8 mouse cellular contexts compared by ENCODE assay signal in genomic region chr19:24166516-24167091, GRCm38 (mm10). TPM values are rescaled to one million over a fixed set of nuclear protein-coding genes. Genes with fewer than 3 reads are reported as not detected.
A peak's percentile ranks its signal among the peaks of the same experiment; 100 is the strongest.
DNase-seq lines count a peak whose midpoint lies in the region; ATAC-seq lines count a peak whose summit lies in the region.

No protein-coding gene starts in this region.

- intact Hi-C loops in heart, postnatal 36 days (cut with DNase I): no loop called here

- no peaks in the 10 kb centered on the region for H3K36me3 ChIP-seq in embryonic facial prominence, embryonic 11.5 days (replicated peaks; ENCODE audit: control insufficient read depth, insufficient read depth, low read depth, low read length)
- H3K36me3 ChIP-seq in limb, embryonic 10.5 days: no peaks in the 10 kb centered on the region
- no peaks in the 10 kb centered on the region for H3K36me3 ChIP-seq in midbrain, embryonic 11.5 days (ENCODE audit: control insufficient read depth, insufficient read depth, low read length)

- no peaks in the 10 kb centered on the region for H3K4me1 ChIP-seq in embryonic facial prominence, embryonic 11.5 days (ENCODE audit: control insufficient read depth, insufficient read depth, low read length)
- H3K4me1 ChIP-seq in limb, embryonic 10.5 days: peaks cover 51% of the 10 kb centered on the region
- peaks cover 8% of the 10 kb centered on the region; the same call in 1 of the 2 replicates for H3K4me1 ChIP-seq in midbrain, embryonic 11.5 days (ENCODE audit: control insufficient read depth, insufficient read depth, low read length)

- H3K9ac ChIP-seq in embryonic facial prominence, embryonic 11.5 days (replicated peaks; ENCODE audit: low read length): no peak overlapping the region
- H3K9ac ChIP-seq in midbrain, embryonic 11.5 days (ENCODE audit: low read length): no peak overlapping the region

- H3K27me3 ChIP-seq in embryonic facial prominence, embryonic 11.5 days (ENCODE audit: control insufficient read depth, insufficient read depth, low read length): no peaks in the 10 kb centered on the region
- no peaks in the 10 kb centered on the region for H3K27me3 ChIP-seq in limb, embryonic 10.5 days (ENCODE audit: low read depth, poor library complexity, severe bottlenecking)
- H3K27me3 ChIP-seq in midbrain, embryonic 11.5 days (ENCODE audit: control insufficient read depth, insufficient read depth, low read length): no peaks in the 10 kb centered on the region

- peak overlapping the region; percentile 1; the same call in 1 of the 2 replicates for H3K4me2 ChIP-seq in embryonic facial prominence, embryonic 11.5 days (ENCODE audit: low read depth, low read length)
- peak overlapping the region; percentile 6; the same call in 1 of the 2 replicates for H3K4me2 ChIP-seq in midbrain, embryonic 11.5 days

- ATAC-seq in embryonic facial prominence, embryonic 11.5 days (replicated peaks; ENCODE audit: insufficient number of reproducible peaks, low FRiP score, low TSS enrichment, low read depth): no peak
- no peak for ATAC-seq in midbrain, embryonic 11.5 days (ENCODE audit: low FRiP score)
- ATAC-seq in erythroid progenitor cell, adult 5-6 weeks (replicated peaks; ENCODE audit: low FRiP score, poor library complexity, severe bottlenecking): no peak

- no peaks in the 10 kb centered on the region for H3K9me3 ChIP-seq in embryonic facial prominence, embryonic 11.5 days (replicated peaks; ENCODE audit: control insufficient read depth, low read length)
- no peaks in the 10 kb centered on the region for H3K9me3 ChIP-seq in limb, embryonic 10.5 days (replicated peaks)
- H3K9me3 ChIP-seq in midbrain, embryonic 11.5 days (ENCODE audit: control insufficient read depth, low read length): no peaks in the 10 kb centered on the region

- no peak overlapping the region for H3K4me3 ChIP-seq in embryonic facial prominence, embryonic 11.5 days (ENCODE audit: low read depth, low read length)
- peak overlapping the region; percentile 16; the same call in 1 of the 2 replicates for H3K4me3 ChIP-seq in limb, embryonic 10.5 days
- H3K4me3 ChIP-seq in midbrain, embryonic 11.5 days (ENCODE audit: low read depth, low read length): no peak overlapping the region

- H3K27ac ChIP-seq in embryonic facial prominence, embryonic 11.5 days (replicated peaks; ENCODE audit: low read depth, low read length): no peak overlapping the region
- peak overlapping the region; percentile 62 for H3K27ac ChIP-seq in limb, embryonic 10.5 days
- no peak overlapping the region for H3K27ac ChIP-seq in midbrain, embryonic 11.5 days (ENCODE audit: low read depth, low read length)

- DNase-seq in layer of hippocampus, adult 11-12 months (ENCODE audit: low spot score): peak; percentile 26
- no peak for DNase-seq in layer of hippocampus, adult 9-10 months (ENCODE audit: low spot score)
- peak; percentile 43 for DNase-seq in embryonic facial prominence, embryonic 11.5 days (ENCODE audit: low spot score)
- peak; percentile 47 to 53 for DNase-seq in heart, postnatal 36 days
- DNase-seq in limb, embryonic 10.5 days (ENCODE audit: low spot score): peak; percentile 49
- DNase-seq in midbrain, embryonic 11.5 days (ENCODE audit: low spot score, missing footprints): no peak
- DNase-seq in testis, postnatal 14 days (ENCODE audit: low spot score): peak; percentile 32

- 12% methylated on average over 17 of the region's 17 CpGs for WGBS in embryonic facial prominence, embryonic 11.5 days
- 21% methylated on average over 17 of the region's 17 CpGs for WGBS in limb, embryonic 10.5 days
- WGBS in midbrain, embryonic 11.5 days: 13% methylated on average over 17 of the region's 17 CpGs

RNA-seq across cellular contexts. Expression of gene Tjp2, which starts 58.2 kb away (rescaled TPM):
- 22.4 and 24.5 TPM in 2 replicates for polyA plus RNA-seq in embryonic facial prominence, embryonic 11.5 days (2014; fragmentation: Nextera tagmentation; extraction: Ambion mirVana)
- total RNA-seq in heart, postnatal 36 days (2021): 10 to 100 TPM; 18.2 to 21.3 TPM
- polyA plus RNA-seq in limb, embryonic 10.5 days (2016; fragmentation: Nextera tagmentation; extraction: Ambion mirVana): 35.2 and 36.4 TPM in 2 replicates
- 22.3 and 23.0 TPM in 2 replicates for polyA plus RNA-seq in midbrain, embryonic 11.5 days (2014; fragmentation: Nextera tagmentation; extraction: Ambion mirVana)
- total RNA-seq in erythroid progenitor cell, adult 5-6 weeks (2015; ENCODE audit: low replicate concordance): not detected in 2 replicates
- total RNA-seq in erythroid progenitor cell, adult 5-6 weeks (2017; ENCODE audit: low replicate concordance): 1.3 and 3.7 TPM in 2 replicates

Comparison
In these comparisons a context has a peak if more than half of its experiments do, and no peak if none do; other contexts are left out.
1. DNase-seq: peak in layer of hippocampus, adult 11-12 months (single experiment), embryonic facial prominence, embryonic 11.5 days (single experiment), heart, postnatal 36 days (2 of 2), limb, embryonic 10.5 days (single experiment) and testis, postnatal 14 days (single experiment); none in layer of hippocampus, adult 9-10 months (single experiment) and midbrain, embryonic 11.5 days (single experiment).